Mouse (Mus musculus) lung, adult 18-20 months (tissue): ENCODE data around the gene Mfsd7a.
"Not testable (repeated sequence)": the region's sequence is repeated elsewhere in the genome, so short reads cannot be mapped to it uniquely, and the experiment has no call there.

ENCODE experiments used
- DNase-seq, 2 experiments: peaks; one replicate each; pipeline ENCODE4 v3.0.0; 2022; ENCODE audit warnings: mixed read lengths in 2 of 2

Gene Mfsd7a

DNA sequence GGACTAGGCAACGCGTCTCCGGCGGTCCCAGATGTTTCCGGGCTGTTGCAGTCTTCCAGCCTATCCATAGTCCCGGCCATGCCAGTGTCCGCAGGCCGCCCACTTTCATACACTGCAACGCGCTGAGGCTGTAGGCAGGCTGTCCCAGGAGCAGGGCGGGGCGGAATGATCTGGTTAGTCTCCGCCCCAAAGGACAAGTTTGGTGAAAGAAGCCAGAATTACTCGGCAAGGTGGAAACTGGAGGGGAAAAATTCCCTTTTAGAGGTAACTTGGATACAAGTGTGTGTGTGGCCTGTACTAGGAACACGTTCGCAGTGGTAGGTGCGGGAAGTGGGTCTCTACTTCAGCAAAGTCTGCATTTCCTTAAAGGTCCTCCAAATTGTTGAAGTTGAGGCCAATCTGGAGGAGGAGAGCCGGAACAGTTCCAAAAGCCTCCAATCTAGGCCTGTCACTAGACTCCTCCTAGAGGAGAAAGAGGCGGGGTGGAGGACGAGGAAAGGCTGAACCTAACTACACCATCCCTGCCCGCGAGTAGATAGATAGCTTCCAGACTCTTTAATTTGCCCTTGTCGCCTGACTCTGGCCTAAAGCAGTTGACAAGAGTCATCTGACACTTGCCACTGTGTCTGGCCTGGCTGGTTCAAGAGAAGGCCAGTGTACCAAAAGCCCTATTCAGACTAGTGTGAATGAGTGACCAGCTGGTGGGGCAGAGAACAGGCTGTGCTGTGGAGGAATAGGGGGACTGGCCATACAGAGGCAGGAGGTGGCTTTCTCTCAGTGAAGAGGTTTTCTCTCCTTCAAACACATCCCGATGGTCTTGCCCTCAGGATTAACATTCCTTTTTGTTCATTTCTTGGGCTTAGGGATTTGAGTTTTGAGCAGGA, at the start of gene Mfsd7a:
Gene Mfsd7a (minus strand): TSS at position 107 of the 884 bp plus-strand sequence.
- DNase-seq: peak; percentile 84 to 89

- not testable (repeated sequence) for DNase-seq
These were observed 37.5 kb upstream of the Mfsd7a start for GRCm38 (mm10) chr5:108486148-108486547.

GRCm38 (mm10) chr5:108485239-108485638, 36.5 kb upstream of the Mfsd7a start:
- peak in 1 of 2 experiments; percentile 16 for DNase-seq

- DNase-seq: no peak
These were observed 34.3 kb upstream of the Mfsd7a start for GRCm38 (mm10) chr5:108483006-108483405.

- DNase-seq: no peak
These were observed 27.3 kb upstream of the Mfsd7a start for GRCm38 (mm10) chr5:108475977-108476376.

DNA sequence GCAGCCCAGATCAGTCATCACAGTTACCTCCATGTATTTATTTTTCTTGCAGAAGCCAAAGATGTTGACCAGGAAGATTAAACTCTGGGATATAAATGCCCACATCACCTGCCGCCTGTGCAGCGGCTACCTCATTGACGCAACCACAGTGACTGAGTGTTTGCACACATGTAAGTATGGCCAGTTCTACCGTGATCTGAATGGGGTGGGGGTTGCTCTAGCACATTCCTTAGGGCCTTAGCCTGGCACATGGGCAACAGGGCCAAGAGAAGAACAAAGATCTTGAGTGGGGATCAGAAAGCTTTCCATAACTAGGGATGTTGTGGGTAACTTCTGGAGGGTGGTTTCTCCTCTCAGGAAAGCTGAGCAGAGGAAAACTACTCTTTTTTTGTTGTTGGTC, 25.0 kb upstream of the Mfsd7a start:
- peak; percentile 42 to 66 for DNase-seq

- DNase-seq: no peak
These were observed 20.9 kb upstream of the Mfsd7a start for GRCm38 (mm10) chr5:108469617-108470016.

DNA sequence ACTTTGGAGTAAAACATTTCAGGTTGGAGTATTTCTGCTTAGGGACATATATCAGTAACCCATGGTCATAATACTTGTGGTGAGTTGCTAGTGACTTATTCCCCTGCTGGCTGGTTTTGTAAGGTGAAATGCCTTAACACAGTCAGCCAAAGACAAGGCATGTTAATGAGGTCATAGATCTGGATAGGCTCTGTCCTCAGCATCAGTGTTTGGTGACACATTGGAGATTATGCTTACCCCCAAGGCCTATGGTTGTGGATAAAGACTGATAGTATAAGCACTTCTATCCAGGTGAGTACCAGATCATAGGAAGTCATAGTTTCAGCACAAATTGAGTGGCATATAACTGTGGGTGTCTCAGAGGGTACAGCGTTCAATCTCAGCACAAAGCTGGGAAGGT, 18.0 kb upstream of the Mfsd7a start:
- DNase-seq: no peak

GRCm38 (mm10) chr5:108465131-108465891, 16.6 kb upstream of the Mfsd7a start:
- no peak for DNase-seq

- no peak for DNase-seq
These were observed 13.8 kb upstream of the Mfsd7a start for GRCm38 (mm10) chr5:108462446-108462845.

GRCm38 (mm10) chr5:108461082-108462065, 12.7 kb upstream of the Mfsd7a start, which contains the start of gene Pcgf3:
Gene Pcgf3 (plus strand): TSS chr5:108461232.
- DNase-seq: peak; percentile 99

DNA sequence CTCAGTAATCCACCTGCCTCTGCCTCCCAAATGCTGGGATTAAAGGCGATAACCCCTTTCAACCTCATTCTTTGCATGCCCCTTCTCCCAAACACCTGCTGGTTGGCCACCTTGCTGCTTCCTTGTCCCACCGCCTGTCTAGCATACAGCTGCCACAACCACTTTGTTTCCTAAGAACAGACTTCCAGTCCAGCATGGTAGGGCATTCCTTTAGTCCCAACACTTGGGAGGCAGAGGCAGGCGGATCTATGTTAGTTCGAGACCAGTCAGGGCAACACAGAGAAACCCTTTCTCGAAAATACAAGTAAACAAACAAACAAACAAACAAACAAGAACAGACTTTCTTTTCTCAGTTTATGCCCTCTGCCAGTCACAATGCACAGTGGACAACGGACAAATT, 11.8 kb upstream of the Mfsd7a start:
- no peak for DNase-seq

- no peak for DNase-seq
These were observed 10.0 kb upstream of the Mfsd7a start for GRCm38 (mm10) chr5:108458706-108459105.

DNA sequence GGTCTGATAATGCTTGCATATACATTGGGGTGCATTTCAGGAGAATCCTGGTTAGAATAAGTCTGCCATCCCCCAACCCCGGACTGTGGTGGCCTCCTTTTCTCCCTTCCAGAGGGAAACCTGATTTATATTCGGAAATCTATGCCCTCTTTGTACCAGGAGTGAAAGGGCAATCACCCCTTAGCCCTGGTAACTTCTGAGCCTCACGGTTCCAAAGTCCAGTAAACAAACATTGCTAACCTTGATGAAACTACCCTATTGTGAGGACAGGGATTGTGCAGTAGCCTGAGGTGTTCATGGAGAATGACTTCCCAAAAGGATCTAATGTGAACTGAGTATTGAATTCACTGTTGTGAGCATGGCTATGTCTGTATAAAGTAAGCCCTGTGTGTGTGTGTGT, 5.4 kb upstream of the Mfsd7a start:
- DNase-seq: no peak

GRCm38 (mm10) chr5:108452422-108452821, 3.7 kb upstream of the Mfsd7a start:
- no peak for DNase-seq

DNA sequence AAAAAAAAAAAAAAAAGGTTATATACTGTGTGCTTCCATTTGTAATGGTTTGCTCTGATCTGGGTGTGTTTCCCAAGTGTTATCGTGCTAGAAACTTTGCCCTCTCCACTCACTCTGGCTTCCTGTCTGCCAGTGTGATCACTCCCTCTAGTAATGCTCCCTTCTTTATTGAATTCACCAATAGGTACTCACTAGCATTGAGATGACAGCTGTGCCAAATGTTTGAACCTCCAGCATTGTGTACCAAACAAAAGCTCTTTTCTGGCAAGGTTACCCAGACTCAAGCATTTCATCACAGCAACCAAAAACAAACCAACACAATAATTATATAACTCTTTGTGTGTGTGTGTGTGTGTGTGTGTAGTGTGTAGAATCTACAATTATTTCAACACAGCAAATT, 2.9 kb upstream of the Mfsd7a start:
- no peak for DNase-seq

DNA sequence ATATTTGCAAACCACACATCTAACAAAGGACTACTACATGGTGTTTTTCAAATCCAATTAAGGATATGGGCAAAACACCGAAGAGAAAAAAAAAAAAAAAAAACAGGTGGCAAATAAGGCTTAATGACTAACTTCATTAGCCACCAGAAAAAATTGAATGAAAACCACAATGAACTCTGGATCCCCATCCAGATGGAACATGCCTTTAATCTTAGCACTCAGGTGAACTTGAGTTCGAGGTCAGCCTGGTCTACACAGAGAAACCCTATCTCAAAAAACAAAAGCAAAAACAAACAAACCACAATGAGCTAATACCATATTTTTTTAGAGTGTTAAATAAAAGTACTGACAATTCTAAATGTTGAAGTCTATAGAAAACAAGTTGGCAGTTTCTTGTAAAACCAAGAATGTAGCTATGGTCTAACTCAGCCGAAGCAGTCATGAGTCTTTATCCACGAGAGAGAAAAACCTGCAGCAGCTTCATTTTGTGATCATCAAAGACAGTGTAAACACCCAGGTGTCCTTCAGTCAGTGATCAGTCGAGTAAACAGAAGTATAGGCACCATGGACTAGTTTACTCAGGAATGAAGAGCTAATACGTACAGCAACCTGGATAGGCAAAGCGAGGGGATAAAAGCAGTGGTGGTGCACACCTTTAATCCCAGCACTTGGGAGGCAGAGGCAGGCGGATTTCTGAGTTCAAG, 2.3 kb upstream of the Mfsd7a start:
- no peak for DNase-seq

DNA sequence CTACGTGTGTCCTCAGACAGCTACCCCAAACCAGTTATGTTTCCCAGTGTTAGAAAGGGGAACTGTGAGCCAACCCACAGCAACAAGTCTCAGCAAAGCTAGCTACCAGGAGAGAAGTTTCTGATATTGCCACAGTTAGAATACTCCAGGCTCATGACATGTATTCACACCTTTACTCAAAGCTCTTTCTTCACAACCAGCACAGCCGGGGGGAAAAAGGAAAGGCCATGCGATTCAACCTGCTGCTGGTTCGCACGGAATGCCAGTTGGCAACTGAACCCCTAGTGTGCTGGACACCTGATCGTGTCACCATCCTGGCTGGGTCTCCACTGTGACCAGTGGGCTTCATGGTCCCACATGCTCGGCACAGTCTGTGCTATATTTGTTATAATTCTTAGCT, 834 bp downstream of the Mfsd7a start:
- no peak for DNase-seq

DNA sequence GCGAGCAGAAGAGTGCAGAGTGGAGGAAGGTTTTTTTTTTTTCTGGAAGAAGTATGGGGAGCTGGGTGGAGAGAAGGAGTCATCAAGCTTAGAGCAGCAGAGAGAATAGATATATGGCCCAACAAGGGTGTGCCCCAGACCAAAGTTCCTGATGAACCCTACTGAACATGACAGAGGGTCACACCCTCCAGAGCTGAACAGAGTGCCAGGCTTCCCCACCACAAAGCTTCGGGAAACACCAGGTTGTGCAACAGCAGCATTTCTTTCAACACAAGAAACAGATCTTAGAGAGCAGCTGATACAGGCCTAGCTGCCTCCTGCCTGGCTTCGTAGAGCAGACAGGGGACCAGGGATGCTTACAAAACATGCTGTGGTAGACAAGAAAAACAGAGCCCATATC, 1.7 kb downstream of the Mfsd7a start:
- DNase-seq: peak; percentile 46 to 52

- no peak for DNase-seq
These were observed 12.6 kb downstream of the Mfsd7a start for GRCm38 (mm10) chr5:108436101-108436500.

- DNase-seq: peak; percentile 94 to 96
These were observed 14.7 kb downstream of the Mfsd7a start, which contains the start of gene Atp5k for GRCm38 (mm10) chr5:108433804-108434587. Gene Atp5k (minus strand): TSS chr5:108434448.
